Mouse (Mus musculus) urinary bladder, adult 2 months (tissue): Measurements from ENCODE around the gene Stpg3. TPM values are rescaled to one million over a fixed set of nuclear protein-coding genes. Genes with fewer than 3 reads are reported as not detected.

ENCODE experiments used
- polyA plus RNA-seq: library from polyadenylated mRNA; depleted of rRNA; stranded (reverse); fragments of >200 nt; gene quantifications from 2 replicates; pipeline ENCODE4 v1.2.3, GENCODE M21; 2012; rRNA removed

Gene Stpg3
- polyA plus RNA-seq, 1 experiment, result not detected

Other genes starting within 250 kb of the Stpg3 start
- gene Mrpl41, start 239.5 kb downstream of the Stpg3 start, polyA plus RNA-seq, result 61.3 and 66.0 TPM in 2 replicates
- 17.2 and 24.1 TPM in 2 replicates for gene Pnpla7, start 238.6 kb downstream of the Stpg3 start, polyA plus RNA-seq
- 87.4 and 114 TPM in 2 replicates for gene Nsmf, start 160.3 kb downstream of the Stpg3 start, polyA plus RNA-seq
- 0.03 and 0.07 TPM in 2 replicates for gene Entpd8, start 134.3 kb downstream of the Stpg3 start, polyA plus RNA-seq
- gene Noxa1, start 119.5 kb downstream of the Stpg3 start, polyA plus RNA-seq, result 0.13 and 0.18 TPM in 2 replicates
- 50.1 and 60.0 TPM in 2 replicates for gene Nrarp, start 33.9 kb downstream of the Stpg3 start, polyA plus RNA-seq
- gene Tor4a, start 17.8 kb downstream of the Stpg3 start, polyA plus RNA-seq, result 22.6 and 25.3 TPM in 2 replicates
- 55.4 and 60.6 TPM in 2 replicates for gene Nelfb, start 3.1 kb downstream of the Stpg3 start, polyA plus RNA-seq
- gene Fam166a, start 4.1 kb upstream of the Stpg3 start, polyA plus RNA-seq, result 0.08 and 0.10 TPM in 2 replicates
- gene Tubb4b, start 10.1 kb upstream of the Stpg3 start, polyA plus RNA-seq, result 510 and 610 TPM in 2 replicates
- 0.03 TPM in 1 of 2 replicates, not detected in the other for gene Slc34a3, start 19.7 kb upstream of the Stpg3 start, polyA plus RNA-seq
- 0.13 and 0.19 TPM in 2 replicates for gene Rnf224, start 22.1 kb upstream of the Stpg3 start, polyA plus RNA-seq
- gene Rnf208, start 27.6 kb upstream of the Stpg3 start, polyA plus RNA-seq, result 12.9 and 14.1 TPM in 2 replicates
- 2.0 and 2.5 TPM in 2 replicates for gene Cysrt1, start 27.8 kb upstream of the Stpg3 start, polyA plus RNA-seq
- gene AL732309.1, start 32.2 kb upstream of the Stpg3 start, polyA plus RNA-seq, result 21.0 and 23.8 TPM in 2 replicates
- gene Tmem203, start 40.8 kb upstream of the Stpg3 start, polyA plus RNA-seq, result 30.7 and 34.2 TPM in 2 replicates
- 8.0 and 13.6 TPM in 2 replicates for gene Tprn, start 48.0 kb upstream of the Stpg3 start, polyA plus RNA-seq
- gene Ssna1, start 57.8 kb upstream of the Stpg3 start, polyA plus RNA-seq, result 58.8 and 84.8 TPM in 2 replicates
- gene Anapc2, start 57.8 kb upstream of the Stpg3 start, polyA plus RNA-seq, result 84.5 and 88.3 TPM in 2 replicates
- not detected in 2 replicates for gene Tmem210, start 73.5 kb upstream of the Stpg3 start, polyA plus RNA-seq
- 7.0 and 8.2 TPM in 2 replicates for gene Lrrc26, start 75.3 kb upstream of the Stpg3 start, polyA plus RNA-seq
- 1.1 TPM in 2 replicates for gene Grin1, start 104.5 kb upstream of the Stpg3 start, polyA plus RNA-seq
- 15.2 and 22.8 TPM in 2 replicates for gene Man1b1, start 117.7 kb upstream of the Stpg3 start, polyA plus RNA-seq
- gene Dpp7, start 141.7 kb upstream of the Stpg3 start, polyA plus RNA-seq, result 36.0 and 37.3 TPM in 2 replicates
- 36.8 and 38.3 TPM in 2 replicates for gene Uap1l1, start 151.0 kb upstream of the Stpg3 start, polyA plus RNA-seq
- gene Sapcd2, start 157.7 kb upstream of the Stpg3 start, polyA plus RNA-seq, result 1.6 and 2.5 TPM in 2 replicates
- 104 and 107 TPM in 2 replicates for gene Entpd2, start 181.2 kb upstream of the Stpg3 start, polyA plus RNA-seq
- gene Npdc1, start 184.7 kb upstream of the Stpg3 start, polyA plus RNA-seq, result 103 and 126 TPM in 2 replicates
- gene Fut7, start 208.6 kb upstream of the Stpg3 start, polyA plus RNA-seq, result 0.19 and 0.29 TPM in 2 replicates
- gene Abca2, start 214.1 kb upstream of the Stpg3 start, polyA plus RNA-seq, result 6.3 and 16.4 TPM in 2 replicates
- gene Clic3, start 242.2 kb upstream of the Stpg3 start, polyA plus RNA-seq, result 0.69 and 2.2 TPM in 2 replicates
- gene Paxx, start 246.5 kb upstream of the Stpg3 start, polyA plus RNA-seq, result 50.8 and 61.1 TPM in 2 replicates